Mouse (Mus musculus) cerebellum, adult 2 months (tissue): ENCODE data around the gene Ppp6r1. TPM values are rescaled to one million over a fixed set of nuclear protein-coding genes. Genes with fewer than 3 reads are reported as not detected.

ENCODE experiments used
- DNase-seq, 2 experiments: peaks; one replicate each; pipeline ENCODE4 v3.0.0; 2021
- H3K27ac ChIP-seq: fragments of 200-500 bp; 2 replicates; pipeline ENCODE4 v1.5.1; 2012; ENCODE audit warnings: low read length, control low read depth, inconsistent platforms; ENCODE audit not compliant: insufficient read depth
- H3K27me3 ChIP-seq: fragments of 200-500 bp; 2 replicates; pipeline ENCODE4 v1.6.1; 2012; ENCODE audit warnings: inconsistent platforms, mild to moderate bottlenecking, low read length, moderate library complexity; ENCODE audit not compliant: control insufficient read depth, insufficient read depth
- H3K4me1 ChIP-seq: fragments of 200-500 bp; 2 replicates; pipeline ENCODE4 v1.6.1; 2011; ENCODE audit warnings: low read length; ENCODE audit not compliant: control insufficient read depth, insufficient read depth
- H3K4me3 ChIP-seq: fragments of 200-500 bp; replicated peaks from 2 replicates; pipeline ENCODE3; 2011; ENCODE audit warnings: mild to moderate bottlenecking, low read depth, low read length, control low read depth; ENCODE audit not compliant: insufficient read depth
- CTCF ChIP-seq: fragments of 200-500 bp; IDR thresholded peaks from 2 replicates; pipeline ENCODE4 v1.5.1; 2011; ENCODE audit warnings: low read depth, mild to moderate bottlenecking, control low read depth, low read length, moderate library complexity, borderline replicate concordance; ENCODE audit not compliant: insufficient read depth
- POLR2A ChIP-seq: fragments of 200-500 bp; IDR thresholded peaks from 2 replicates; pipeline ENCODE4 v1.6.1; 2011; ENCODE audit warnings: low read length, control low read depth, borderline replicate concordance; ENCODE audit not compliant: insufficient read depth
- WGBS: fragments of 180-500 bp; shearing (Covaris S2); methylation state at CpG from one replicate; pipeline ENCODE4 v1.1.7; 2018; 5-methylcytosine and 5-hydroxymethylcytosine counted together
- polyA plus RNA-seq: library from polyadenylated mRNA; depleted of rRNA; stranded (reverse); fragments of >200 nt; gene quantifications from 2 replicates; pipeline ENCODE4 v1.2.3, GENCODE M21; 2012

Gene Ppp6r1
- polyA plus RNA-seq, 1 experiment: 130 TPM

- no peak for DNase-seq
- Histone ChIP-seq H3K4me3 (no peak overlapping the region), H3K4me1 (no peaks in the 10 kb centered on the region), H3K27me3 (no peaks in the 10 kb centered on the region), H3K27ac (no peak overlapping the region)
- 92% methylated on average over 8 of the region's 8 CpGs for WGBS
- TF ChIP-seq POLR2A (no peak), CTCF (no peak)
Observed at GRCm38 (mm10) chr7:4668506-4668905, 9.7 kb upstream of the Ppp6r1 start.

DNA sequence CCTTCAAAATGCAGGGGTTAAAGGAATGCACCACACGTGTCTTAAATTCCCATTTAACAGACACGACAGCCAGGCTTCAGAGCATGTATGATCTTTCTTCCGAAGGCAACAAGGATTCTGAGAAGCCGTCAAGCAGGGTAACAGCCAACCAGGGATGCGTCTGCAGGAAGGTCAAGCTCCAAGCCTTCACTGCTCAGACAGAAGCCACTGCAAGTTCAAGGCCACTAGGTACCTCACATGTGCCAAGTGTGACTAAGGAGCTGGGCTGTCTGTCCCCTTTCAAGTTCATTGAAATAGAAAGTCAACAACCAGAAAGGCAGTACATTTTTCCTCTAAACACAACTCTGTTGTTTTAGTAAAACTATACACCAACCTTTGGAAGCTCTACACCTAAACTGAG, 8.1 kb upstream of the Ppp6r1 start:
- Histone ChIP-seq H3K4me1 (no peaks in the 10 kb centered on the region), H3K27me3 (no peaks in the 10 kb centered on the region), H3K4me3 (no peak overlapping the region), H3K27ac (no peak overlapping the region)
- WGBS: 93% methylated on average over 5 of the region's 5 CpGs
- no peak for TF ChIP-seq CTCF
- TF ChIP-seq POLR2A: no peak
- no peak for DNase-seq

GRCm38 (mm10) chr7:4663742-4664141, 4.9 kb upstream of the Ppp6r1 start:
- no peak for DNase-seq
- no peaks in the 10 kb centered on the region for H3K4me1 ChIP-seq
- TF ChIP-seq CTCF (no peak), POLR2A (no peak)
- no peak overlapping the region for H3K27ac ChIP-seq
- no peaks in the 10 kb centered on the region for H3K27me3 ChIP-seq
- 78% methylated on average over 2 of the region's 2 CpGs for WGBS
- no peak overlapping the region for H3K4me3 ChIP-seq

DNA sequence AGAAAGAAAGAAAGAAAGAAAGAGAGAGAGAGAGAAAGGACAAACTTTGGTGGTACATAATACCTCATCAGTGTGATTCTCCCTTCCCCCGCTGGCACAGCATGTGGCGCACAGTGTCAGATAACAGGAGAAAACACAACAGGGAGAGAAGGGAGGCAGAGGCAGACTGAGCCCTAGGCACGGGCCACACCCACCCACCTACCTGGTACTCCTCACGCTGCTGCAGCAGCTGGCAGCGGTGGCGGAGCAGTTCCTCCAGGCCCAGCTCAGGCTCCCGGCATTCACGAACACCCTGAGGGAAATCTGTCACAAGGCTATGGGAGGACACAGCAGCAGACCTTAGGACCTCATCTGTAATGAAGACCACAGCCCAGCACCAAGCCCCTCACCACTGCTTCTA, 4.4 kb upstream of the Ppp6r1 start:
- no peaks in the 10 kb centered on the region for H3K4me1 ChIP-seq
- TF ChIP-seq CTCF (no peak), POLR2A (no peak)
- no peak overlapping the region for H3K4me3 ChIP-seq
- DNase-seq: no peak
- 82% methylated on average over 8 of the region's 8 CpGs for WGBS
- H3K27ac ChIP-seq: no peak overlapping the region
- no peaks in the 10 kb centered on the region for H3K27me3 ChIP-seq

DNA sequence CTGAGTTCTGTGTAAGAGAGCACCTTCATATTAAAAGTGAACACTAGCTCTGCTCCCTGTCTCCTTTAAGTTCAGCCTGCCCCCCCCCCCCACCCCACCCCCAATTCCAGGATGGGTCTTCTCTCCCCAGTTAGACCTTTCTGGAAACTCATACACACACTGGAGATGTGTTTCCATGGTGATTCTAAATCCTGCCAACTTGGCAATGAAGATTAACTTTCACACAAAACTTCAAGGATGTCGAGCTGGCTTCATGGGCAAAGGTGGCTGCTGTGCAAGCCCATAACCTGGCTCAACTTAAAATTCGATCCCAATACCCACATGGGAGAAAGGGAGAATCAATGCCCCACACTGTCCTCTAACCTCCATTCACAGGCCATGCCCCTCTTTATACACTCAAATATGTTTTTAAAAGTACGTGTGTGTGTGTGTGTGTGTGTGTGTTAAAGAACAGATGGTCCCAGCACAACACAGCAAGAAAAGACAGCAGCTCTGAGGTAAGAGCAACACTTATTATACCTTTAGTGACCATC, 1.2 kb upstream of the Ppp6r1 start:
- Histone ChIP-seq H3K4me1 (no peaks in the 10 kb centered on the region; the same call in 1 of the 2 replicates), H3K27ac (peak overlapping the region; percentile 17; the same call in 1 of the 2 replicates), H3K27me3 (no peaks in the 10 kb centered on the region), H3K4me3 (peak overlapping the region; percentile 70)
- 16% methylated on average over 3 of the region's 3 CpGs for WGBS
- peak in 1 of 2 experiments; percentile 36 for DNase-seq
- TF ChIP-seq POLR2A: no peak
- TF ChIP-seq CTCF: no peak

DNA sequence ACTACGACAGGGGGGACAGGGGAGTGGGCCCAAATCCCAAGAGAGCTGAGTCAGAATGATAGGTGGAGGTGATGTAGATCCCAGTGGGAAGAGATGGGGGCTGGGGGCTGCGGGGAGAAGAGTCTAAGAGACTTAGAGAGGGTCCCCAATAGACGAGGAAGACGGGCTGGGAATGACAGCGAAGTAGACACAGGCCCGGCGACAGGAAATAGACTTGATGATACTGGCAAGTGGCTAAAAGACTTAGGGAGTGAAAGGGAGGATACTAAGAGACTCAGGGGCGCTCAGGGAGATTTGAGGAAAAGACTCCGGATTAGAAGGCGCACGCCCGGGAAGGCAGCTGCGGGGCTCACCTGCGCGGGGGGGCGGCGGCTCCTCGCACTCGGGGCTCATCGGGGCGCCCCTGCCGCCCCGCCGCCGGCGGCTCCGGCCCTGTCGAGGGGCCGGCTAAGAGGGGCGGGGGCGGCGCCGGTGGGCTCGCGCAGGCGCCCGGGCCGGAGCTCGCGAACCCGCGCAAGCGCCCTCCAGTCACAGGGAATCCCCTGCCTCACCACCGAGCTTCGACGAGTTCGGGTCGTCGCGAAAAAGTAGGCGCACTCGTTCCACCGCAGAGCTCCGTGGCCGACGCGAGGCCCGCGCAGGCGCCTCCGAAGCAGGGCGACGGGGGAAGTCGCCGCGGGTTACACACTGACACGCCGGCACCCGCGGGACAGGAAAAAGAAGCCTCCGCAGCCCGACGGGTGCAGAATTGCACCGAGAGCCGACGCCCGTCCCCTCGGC, 501 bp downstream of the Ppp6r1 start:
- no peaks in the 10 kb centered on the region; the same call in none of the 2 replicates for H3K4me1 ChIP-seq
- H3K27ac ChIP-seq: peak overlapping the region; percentile 38; the same call in 1 of the 2 replicates
- H3K4me3 ChIP-seq: peak overlapping the region; percentile 66
- no peaks in the 10 kb centered on the region for H3K27me3 ChIP-seq
- TF ChIP-seq POLR2A: no peak
- no peak for TF ChIP-seq CTCF
- DNase-seq: peak in 1 of 2 experiments; percentile 19
- under 1% methylated on average over 78 of the region's 78 CpGs for WGBS

- peaks cover 2% of the 10 kb centered on the region for H3K4me1 ChIP-seq
- H3K27me3 ChIP-seq: no peaks in the 10 kb centered on the region
- H3K4me3 ChIP-seq: peak overlapping the region; percentile 66
- DNase-seq: peak in 1 of 2 experiments; percentile 28
- WGBS: 2% methylated on average over 9 of the region's 9 CpGs
- no peak overlapping the region; the same call in 1 of the 2 replicates for H3K27ac ChIP-seq
- TF ChIP-seq CTCF (no peak), POLR2A (no peak)
Observed at GRCm38 (mm10) chr7:4657521-4658127, 1.2 kb downstream of the Ppp6r1 start.
